Mouse (Mus musculus) midbrain, embryonic 14.5 days (tissue): ENCODE results near the gene Atf7ip. TPM values are rescaled to one million over a fixed set of nuclear protein-coding genes. Genes with fewer than 3 reads are reported as not detected.

Experiments
- ATAC-seq: fragments of 200-750 bp; cut with Nextera tagmentation; 2 replicates; pipeline ENCODE4 v1.8.0; 2017; ENCODE audit warnings: moderate number of reproducible peaks, moderate library complexity; ENCODE audit not compliant: low FRiP score, low TSS enrichment
- DNase-seq: peaks from one replicate; pipeline ENCODE4 v3.0.0-alpha.2; 2015
- H3K27ac ChIP-seq: fragments of 300-500 bp; sonication (generic); replicated peaks from 2 replicates; pipeline ENCODE4 v1.5.1; 2014; ENCODE audit warnings: mild to moderate bottlenecking, low read depth, low read length, moderate library complexity
- H3K27me3 ChIP-seq: fragments of 300-500 bp; sonication (generic); 2 replicates; pipeline ENCODE4 v1.6.1; 2014; ENCODE audit warnings: low read length, control low read depth, mixed read lengths; ENCODE audit not compliant: control insufficient read depth, insufficient read depth
- H3K36me3 ChIP-seq: fragments of 300-500 bp; sonication (generic); 2 replicates; pipeline ENCODE4 v1.6.1; 2014; ENCODE audit warnings: low read length, control low read depth; ENCODE audit not compliant: control insufficient read depth, insufficient read depth
- H3K4me1 ChIP-seq: fragments of 300-500 bp; sonication (generic); 2 replicates; pipeline ENCODE4 v1.6.1; 2014; ENCODE audit warnings: mild to moderate bottlenecking, antibody characterized with exemption, low read length, control low read depth; ENCODE audit not compliant: control insufficient read depth, insufficient read depth
- H3K4me2 ChIP-seq: fragments of 300-500 bp; sonication (generic); 2 replicates; pipeline ENCODE4 v1.6.1; 2014; ENCODE audit warnings: mild to moderate bottlenecking, low read length, moderate library complexity
- H3K4me3 ChIP-seq: fragments of 300-500 bp; sonication (generic); replicated peaks from 2 replicates; pipeline ENCODE4 v1.5.1; 2014; ENCODE audit warnings: low read depth, low read length
- H3K9ac ChIP-seq: fragments of 300-500 bp; sonication (generic); replicated peaks from 2 replicates; pipeline ENCODE4 v1.6.1; 2014; ENCODE audit warnings: mild to moderate bottlenecking, low read length, moderate library complexity
- H3K9me3 ChIP-seq: fragments of 300-500 bp; sonication (generic); 2 replicates; pipeline ENCODE4 v1.6.1; 2016; ENCODE audit warnings: low read length, control low read depth, mixed read lengths; ENCODE audit not compliant: control insufficient read depth
- WGBS: fragments of 180-500 bp; shearing (Covaris S2); extraction: QIAGEN DNeasy Blood & Tissue Kit; methylation state at CpG from one replicate; pipeline ENCODE4 v1.1.7; 2014; 5-methylcytosine and 5-hydroxymethylcytosine counted together
- polyA plus RNA-seq: library from polyadenylated mRNA; unstranded; fragments of >200 nt; fragmentation: Nextera tagmentation; extraction: Ambion mirVana; gene quantifications from 2 replicates; pipeline ENCODE4 v1.2.1, GENCODE M21; 2014

Gene Atf7ip
- polyA plus RNA-seq, 1 experiment from 2014 or later: 57.9 TPM

DNA sequence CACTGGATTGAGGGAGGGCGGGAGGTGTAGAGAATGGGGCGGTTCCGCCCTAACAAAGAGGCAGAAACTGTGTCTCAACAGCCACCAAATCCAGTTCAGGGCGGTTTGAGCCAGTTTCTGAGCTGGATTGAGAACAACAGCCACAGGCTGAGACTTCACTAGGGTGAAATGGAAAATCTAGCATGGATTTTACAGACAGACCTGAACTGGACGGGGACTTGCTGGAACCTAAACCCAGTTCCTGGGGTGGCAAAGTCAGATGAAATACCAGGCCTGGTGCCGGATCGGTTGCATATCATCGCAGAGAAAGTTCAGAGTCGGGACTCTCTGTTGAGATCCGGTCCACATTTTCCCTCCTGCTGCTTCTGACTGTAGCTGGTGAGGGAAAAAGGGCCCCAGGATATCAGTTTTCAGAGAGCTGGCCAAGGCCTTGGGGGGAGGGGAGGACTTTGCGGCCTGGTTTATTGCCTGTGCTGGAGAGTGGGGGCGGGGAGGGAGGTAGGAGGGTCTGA, 37.5 kb upstream of the Atf7ip start:
- Histone ChIP-seq H3K4me3 (no peak overlapping the region), H3K4me1 (peaks cover 15% of the 10 kb centered on the region), H3K27ac (peak overlapping the region; percentile 96), H3K9ac (no peak overlapping the region), H3K4me2 (no peak overlapping the region), H3K9me3 (no peaks in the 10 kb centered on the region), H3K27me3 (no peaks in the 10 kb centered on the region), H3K36me3 (no peaks in the 10 kb centered on the region)
- ATAC-seq (peak; percentile 84), DNase-seq (peak; percentile 98)
- 7% methylated on average over 12 of the region's 12 CpGs for WGBS

DNA sequence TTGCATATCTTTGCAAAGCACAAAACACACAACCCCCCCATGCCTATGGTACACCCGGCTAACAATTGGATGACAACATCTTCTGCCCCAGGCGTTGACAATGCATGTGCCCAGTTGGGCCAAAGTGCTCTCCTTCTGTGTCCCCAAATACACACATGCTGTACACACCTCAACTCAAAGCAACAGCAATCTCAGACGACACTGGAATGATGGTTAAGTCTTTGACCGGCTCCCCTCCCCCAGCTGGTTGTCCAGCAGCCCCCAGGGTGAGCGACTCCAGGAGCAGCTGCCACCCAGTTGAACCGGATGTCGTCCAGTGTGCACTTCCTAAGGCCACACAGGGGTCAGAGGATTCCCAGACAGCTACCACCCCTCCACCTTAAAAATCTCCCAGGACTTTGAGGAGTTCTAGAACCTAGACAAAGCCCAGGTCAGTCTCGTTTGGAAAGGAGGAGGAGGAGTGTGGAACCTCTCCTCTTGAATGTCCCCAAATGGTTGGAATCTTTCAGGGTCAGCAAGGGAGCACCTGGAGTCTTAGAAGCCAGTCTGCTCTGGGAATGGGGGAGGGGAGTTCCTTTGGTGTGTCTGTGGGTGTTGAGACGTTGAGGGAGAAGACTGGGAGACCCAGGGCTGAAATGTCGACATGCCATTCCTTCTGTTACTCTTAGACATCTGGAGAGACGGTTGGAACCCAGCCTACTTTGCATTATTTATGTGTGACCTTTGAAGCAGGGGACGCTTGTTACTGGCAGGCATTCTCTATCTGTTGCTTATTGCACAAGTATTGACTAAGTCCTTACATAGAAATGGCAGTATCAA, 36.8 kb upstream of the Atf7ip start:
- WGBS: 19% methylated on average over 12 of the region's 12 CpGs
- Histone ChIP-seq H3K4me3 (no peak overlapping the region), H3K36me3 (no peaks in the 10 kb centered on the region), H3K4me2 (0 out of 2 replicates have a peak overlapping the region, but pooled peaks have one; percentile 17), H3K27ac (peak overlapping the region; percentile 96), H3K27me3 (no peaks in the 10 kb centered on the region), H3K9me3 (no peaks in the 10 kb centered on the region), H3K4me1 (peaks cover 15% of the 10 kb centered on the region), H3K9ac (no peak overlapping the region)
- no peak for DNase-seq
- ATAC-seq: no peak

DNA sequence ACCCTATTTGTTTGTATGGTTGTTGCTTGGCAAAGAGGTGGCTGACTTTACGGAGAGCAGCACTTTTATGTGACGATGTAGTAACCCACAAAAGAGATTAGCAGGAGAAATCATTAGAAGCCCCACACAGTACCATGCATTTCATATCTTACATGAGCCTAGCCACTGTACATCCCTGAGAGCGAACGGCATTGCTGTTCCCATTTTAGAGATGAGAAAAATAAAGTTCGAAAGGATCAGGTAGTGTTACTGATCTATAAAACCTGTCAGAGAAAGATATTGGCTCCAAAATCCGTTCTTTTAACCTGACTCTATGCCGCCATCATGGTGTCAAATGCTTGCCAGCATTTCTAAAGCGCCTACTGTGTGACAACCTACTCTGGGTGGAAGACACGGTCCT, 36.2 kb upstream of the Atf7ip start:
- DNase-seq: peak; percentile 15
- ATAC-seq: no peak
- WGBS: 65% methylated on average over 9 of the region's 9 CpGs
- Histone ChIP-seq H3K4me3 (no peak overlapping the region), H3K9ac (no peak overlapping the region), H3K27ac (peak overlapping the region; percentile 96), H3K36me3 (no peaks in the 10 kb centered on the region), H3K4me1 (peaks cover 16% of the 10 kb centered on the region), H3K27me3 (no peaks in the 10 kb centered on the region), H3K9me3 (no peaks in the 10 kb centered on the region), H3K4me2 (no peak overlapping the region)

DNA sequence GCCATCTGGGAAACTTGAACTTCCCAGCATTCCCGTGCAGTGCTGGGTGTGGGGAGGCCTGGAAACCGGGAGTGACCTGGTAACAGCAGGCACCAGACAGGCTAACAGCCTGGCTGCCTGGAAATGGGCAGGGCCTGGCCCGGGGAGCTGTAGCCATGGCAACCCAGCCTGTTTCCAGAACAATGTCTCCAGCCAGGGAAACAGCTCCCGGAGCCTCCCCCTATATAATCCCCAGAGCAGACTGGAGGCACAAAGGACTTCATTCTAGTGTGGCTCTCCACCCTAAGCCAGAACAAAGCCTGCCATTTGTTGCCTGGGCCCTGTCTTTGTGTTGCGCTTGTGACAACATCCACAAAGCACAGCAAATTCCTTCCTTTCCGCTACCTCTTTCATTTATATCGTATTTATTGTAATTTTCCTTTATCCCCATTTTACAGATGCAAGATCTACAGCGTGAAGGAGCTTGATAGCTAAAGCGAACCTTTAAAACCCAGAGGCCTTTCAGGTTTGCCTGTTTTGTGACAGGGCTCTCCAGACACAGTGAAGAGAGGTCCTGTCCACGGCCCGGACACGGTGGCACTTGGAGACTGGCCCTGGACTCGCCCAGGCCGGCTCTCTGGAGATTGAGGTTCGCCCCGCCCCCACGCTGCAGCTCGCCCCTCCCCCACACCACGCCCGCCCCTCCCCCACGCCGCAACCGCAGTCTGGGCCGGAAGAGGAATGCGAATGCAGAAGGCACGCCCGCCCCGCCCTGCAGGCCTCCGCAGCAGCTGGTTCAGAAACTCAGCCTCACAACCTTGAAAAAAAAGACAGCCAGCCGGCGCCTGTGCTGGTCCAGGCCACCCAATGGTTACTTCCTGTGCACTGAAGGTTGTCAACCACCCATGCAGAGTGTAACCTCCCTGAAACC, 35.4 kb upstream of the Atf7ip start:
- DNase-seq (peak; percentile 91), ATAC-seq (peak; percentile 81)
- Histone ChIP-seq H3K36me3 (no peaks in the 10 kb centered on the region), H3K4me3 (no peak overlapping the region), H3K27me3 (no peaks in the 10 kb centered on the region), H3K27ac (peak overlapping the region; percentile 96), H3K9me3 (no peaks in the 10 kb centered on the region), H3K4me2 (peak overlapping the region; percentile 6; the same call in 1 of the 2 replicates), H3K9ac (no peak overlapping the region), H3K4me1 (peaks cover 24% of the 10 kb centered on the region)
- WGBS: 2% methylated on average over 31 of the region's 31 CpGs

DNA sequence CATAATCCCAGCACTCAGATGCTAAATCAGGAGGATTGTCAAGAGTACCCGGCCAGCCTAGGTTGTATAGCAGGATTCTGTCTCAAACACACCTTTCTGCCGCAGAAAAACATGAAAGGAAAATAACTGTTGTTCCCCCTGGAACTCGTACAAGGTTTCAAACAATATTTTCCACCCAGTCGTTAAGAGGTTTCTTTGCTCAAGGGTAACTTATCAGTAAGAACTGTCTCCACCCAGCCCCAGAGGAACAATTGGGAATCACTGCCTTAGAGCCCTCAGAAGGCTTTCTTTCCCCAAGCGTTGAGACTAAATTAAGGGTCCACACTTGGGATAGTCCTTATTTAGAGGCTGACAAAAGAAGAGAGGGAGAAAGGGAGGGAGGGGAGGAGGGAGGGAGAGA, 34.4 kb upstream of the Atf7ip start:
- Histone ChIP-seq H3K36me3 (no peaks in the 10 kb centered on the region), H3K4me2 (no peak overlapping the region), H3K27ac (peak overlapping the region; percentile 96), H3K4me1 (peaks cover 26% of the 10 kb centered on the region), H3K4me3 (no peak overlapping the region), H3K9ac (no peak overlapping the region), H3K9me3 (no peaks in the 10 kb centered on the region), H3K27me3 (no peaks in the 10 kb centered on the region)
- DNase-seq (peak; percentile 28), ATAC-seq (no peak)
- WGBS: 17% methylated on average over 5 of the region's 5 CpGs

- 70% methylated on average over 6 of the region's 6 CpGs for WGBS
- no peak for ATAC-seq
- Histone ChIP-seq H3K4me3 (no peak overlapping the region), H3K9me3 (no peaks in the 10 kb centered on the region), H3K4me1 (peaks cover 24% of the 10 kb centered on the region), H3K9ac (no peak overlapping the region), H3K27me3 (no peaks in the 10 kb centered on the region), H3K4me2 (no peak overlapping the region), H3K27ac (no peak overlapping the region), H3K36me3 (no peaks in the 10 kb centered on the region)
- DNase-seq: no peak
These were observed 33.2 kb upstream of the Atf7ip start for GRCm38 (mm10) chr6:136472779-136473178.

DNA sequence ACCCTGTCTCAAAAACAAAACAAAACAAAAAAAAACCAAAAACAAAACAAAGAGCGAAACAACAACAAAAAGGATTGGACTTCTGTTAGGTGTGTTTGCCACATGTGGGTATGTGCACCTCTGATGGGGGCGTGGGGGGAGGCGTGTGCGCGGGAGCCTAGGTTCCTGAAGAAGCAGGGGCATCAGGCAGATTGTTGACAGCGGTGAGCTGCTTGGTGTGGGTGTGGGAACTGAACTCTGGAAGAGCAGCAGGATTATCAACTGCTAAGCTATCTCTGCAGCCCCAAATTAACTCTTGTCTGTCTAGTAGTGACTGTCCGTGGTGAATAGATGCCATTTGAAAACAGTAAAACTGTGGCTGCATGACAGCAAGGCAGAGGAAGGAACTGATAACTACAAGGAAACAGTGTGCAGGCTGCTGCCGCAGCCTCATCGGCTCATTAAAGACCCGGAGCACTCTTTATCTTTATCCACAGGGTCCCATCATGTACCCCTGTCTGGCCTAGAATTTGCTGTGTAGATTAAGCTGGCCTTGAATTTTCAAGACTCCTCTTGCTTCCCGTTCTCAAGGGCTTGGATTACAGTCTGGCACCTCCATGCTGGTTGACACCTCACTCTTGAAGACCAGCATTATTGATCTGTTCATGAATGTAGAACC, 32.4 kb upstream of the Atf7ip start:
- Histone ChIP-seq H3K4me2 (no peak overlapping the region), H3K9me3 (no peaks in the 10 kb centered on the region), H3K4me3 (no peak overlapping the region), H3K27me3 (no peaks in the 10 kb centered on the region), H3K36me3 (no peaks in the 10 kb centered on the region), H3K4me1 (peaks cover 24% of the 10 kb centered on the region), H3K9ac (no peak overlapping the region), H3K27ac (no peak overlapping the region)
- DNase-seq (no peak), ATAC-seq (no peak)
- WGBS: 79% methylated on average over 11 of the region's 11 CpGs

DNA sequence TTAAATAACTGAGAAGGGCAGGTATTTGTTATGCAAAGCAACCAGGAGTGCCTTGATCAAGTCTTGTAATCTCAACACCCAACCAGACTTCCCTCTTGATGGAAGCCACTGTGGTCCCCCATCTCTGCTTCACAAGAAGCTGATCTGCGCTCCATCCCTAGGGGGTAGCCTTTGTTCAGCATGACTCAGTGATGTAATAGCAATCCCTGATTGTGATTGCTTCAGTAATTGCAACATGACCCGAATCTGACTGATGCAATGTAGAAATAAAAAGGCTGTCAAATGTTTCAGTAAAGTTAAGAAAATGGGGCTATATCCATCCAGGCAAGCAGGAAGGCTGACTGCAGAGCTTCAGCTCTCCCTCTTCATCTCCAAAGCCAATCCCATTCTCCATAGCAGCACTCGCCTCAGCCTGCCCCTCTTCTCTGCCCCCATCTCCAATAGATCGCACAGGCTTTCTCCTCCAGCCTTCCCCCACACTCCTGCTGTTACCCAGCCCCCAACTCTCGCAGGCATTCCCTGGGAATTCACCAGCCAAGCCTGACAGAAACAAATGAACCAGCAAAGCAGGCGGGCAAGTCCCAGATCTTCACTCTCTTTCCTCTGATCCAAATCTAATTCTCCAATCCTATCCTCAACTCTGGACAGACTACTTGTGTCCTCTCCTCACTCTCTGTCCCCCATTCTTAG, 30.7 kb upstream of the Atf7ip start:
- no peak overlapping the region for H3K4me3 ChIP-seq
- H3K27ac ChIP-seq: 0 out of 2 replicates have a peak overlapping the region, but pooled peaks have one; percentile 8
- DNase-seq: peak; percentile 40
- H3K4me2 ChIP-seq: no peak overlapping the region
- H3K4me1 ChIP-seq: peaks cover 16% of the 10 kb centered on the region
- H3K9ac ChIP-seq: no peak overlapping the region
- no peaks in the 10 kb centered on the region for H3K36me3 ChIP-seq
- WGBS: 12% methylated on average over 6 of the region's 6 CpGs
- H3K9me3 ChIP-seq: no peaks in the 10 kb centered on the region
- no peak for ATAC-seq
- H3K27me3 ChIP-seq: no peaks in the 10 kb centered on the region
